Mouse (Mus musculus) embryonic facial prominence, embryonic 12.5 days (tissue): Measurements from ENCODE around the gene Myo1e. TPM values are rescaled to one million over a fixed set of nuclear protein-coding genes. Genes with fewer than 3 reads are reported as not detected.

Experiments
- ATAC-seq: fragments of 200-750 bp; cut with Nextera tagmentation; 2 replicates; pipeline ENCODE4 v1.8.0; 2017; ENCODE audit not compliant: insufficient number of reproducible peaks, insufficient read depth, low FRiP score, low TSS enrichment
- H3K27ac ChIP-seq: fragments of 300-500 bp; sonication (generic); 2 replicates; pipeline ENCODE4 v1.5.1; 2016; ENCODE audit warnings: mild to moderate bottlenecking
- H3K27me3 ChIP-seq: fragments of 300-500 bp; sonication (generic); 2 replicates; pipeline ENCODE4 v1.6.1; 2016; ENCODE audit warnings: mild to moderate bottlenecking, moderate library complexity
- H3K36me3 ChIP-seq: fragments of 300-500 bp; sonication (generic); 2 replicates; pipeline ENCODE4 v1.6.1; 2016; ENCODE audit warnings: mild to moderate bottlenecking
- H3K4me1 ChIP-seq: fragments of 300-500 bp; sonication (generic); 2 replicates; pipeline ENCODE4 v1.6.1; 2016
- H3K4me2 ChIP-seq: fragments of 300-500 bp; sonication (generic); replicated peaks from 2 replicates; pipeline ENCODE4 v1.6.1; 2016; ENCODE audit warnings: mild to moderate bottlenecking, moderate library complexity
- H3K4me3 ChIP-seq: fragments of 300-500 bp; sonication (generic); 2 replicates; pipeline ENCODE4 v1.5.1; 2016; ENCODE audit warnings: mild to moderate bottlenecking
- H3K9ac ChIP-seq: fragments of 300-500 bp; sonication (generic); 2 replicates; pipeline ENCODE4 v1.6.1; 2016; ENCODE audit warnings: mild to moderate bottlenecking, moderate library complexity
- H3K9me3 ChIP-seq: fragments of 300-500 bp; sonication (generic); 2 replicates; pipeline ENCODE4 v1.6.1; 2016; ENCODE audit warnings: mild to moderate bottlenecking, moderate library complexity
- WGBS: fragments of 180-500 bp; shearing (Covaris S2); methylation state at CpG from one replicate; pipeline ENCODE4 v1.1.7; 2016; 5-methylcytosine and 5-hydroxymethylcytosine counted together
- polyA plus RNA-seq: library from polyadenylated mRNA; unstranded; fragments of >200 nt; fragmentation: Nextera tagmentation; extraction: Ambion mirVana; gene quantifications from 2 replicates; pipeline ENCODE4 v1.2.1, GENCODE M21; 2016

The Myo1e gene
- polyA plus RNA-seq, 1 experiment from 2014 or later: 21.0 TPM

GRCm38 (mm10) chr9:70202753-70203152 is 4.4 kb upstream of the Myo1e start:
- Histone ChIP-seq H3K4me1 (no peaks in the 10 kb centered on the region), H3K9me3 (0 out of 2 replicates have a peak, but pooled peaks cover 3% of the 10 kb centered on the region), H3K9ac (no peak overlapping the region), H3K27me3 (no peaks in the 10 kb centered on the region), H3K27ac (no peak overlapping the region), H3K4me2 (no peak overlapping the region), H3K4me3 (no peak overlapping the region), H3K36me3 (no peaks in the 10 kb centered on the region)
- WGBS: 64% methylated on average over 5 of the region's 5 CpGs
- no peak for ATAC-seq

- no peaks in the 10 kb centered on the region for H3K4me1 ChIP-seq
- ATAC-seq: no peak
- 0 out of 2 replicates have a peak, but pooled peaks cover 3% of the 10 kb centered on the region for H3K9me3 ChIP-seq
- 58% methylated on average over 15 of the region's 15 CpGs for WGBS
- no peak overlapping the region for H3K27ac ChIP-seq
- H3K4me3 ChIP-seq: no peak overlapping the region
- H3K9ac ChIP-seq: no peak overlapping the region
- no peak overlapping the region for H3K4me2 ChIP-seq
- H3K36me3 ChIP-seq: no peaks in the 10 kb centered on the region
- H3K27me3 ChIP-seq: no peaks in the 10 kb centered on the region
Observed at GRCm38 (mm10) chr9:70203267-70204076, 3.7 kb upstream of the Myo1e start.

- H3K36me3 ChIP-seq: no peaks in the 10 kb centered on the region
- H3K9ac ChIP-seq: peak overlapping the region; percentile 83
- peak overlapping the region; percentile 78 for H3K4me3 ChIP-seq
- ATAC-seq: peak; percentile 68
- peak overlapping the region; percentile 95 for H3K4me2 ChIP-seq
- peak overlapping the region; percentile 88 for H3K27ac ChIP-seq
- WGBS: under 1% methylated on average over 26 of the region's 26 CpGs
- H3K4me1 ChIP-seq: no peaks in the 10 kb centered on the region; the same call in 1 of the 2 replicates
- H3K27me3 ChIP-seq: no peaks in the 10 kb centered on the region
- peaks cover 3% of the 10 kb centered on the region; the same call in 1 of the 2 replicates for H3K9me3 ChIP-seq
Observed at GRCm38 (mm10) chr9:70207981-70208521, 901 bp downstream of the Myo1e start.

- no peaks in the 10 kb centered on the region for H3K36me3 ChIP-seq
- no peak for ATAC-seq
- H3K27me3 ChIP-seq: no peaks in the 10 kb centered on the region
- peak overlapping the region; percentile 83; the same call in 1 of the 2 replicates for H3K9ac ChIP-seq
- no peak overlapping the region for H3K27ac ChIP-seq
- no peaks in the 10 kb centered on the region; the same call in 1 of the 2 replicates for H3K4me1 ChIP-seq
- H3K9me3 ChIP-seq: peaks cover 3% of the 10 kb centered on the region; the same call in 1 of the 2 replicates
- peak overlapping the region; percentile 78 for H3K4me3 ChIP-seq
- H3K4me2 ChIP-seq: peak overlapping the region; percentile 95
- 9% methylated on average over 12 of the region's 12 CpGs for WGBS
Observed at GRCm38 (mm10) chr9:70208751-70209150, 1.6 kb downstream of the Myo1e start.

GRCm38 (mm10) chr9:70209296-70210049 is 2.3 kb downstream of the Myo1e start:
- peak overlapping the region; percentile 95 for H3K4me2 ChIP-seq
- H3K4me3 ChIP-seq: no peak overlapping the region
- H3K4me1 ChIP-seq: no peaks in the 10 kb centered on the region; the same call in 1 of the 2 replicates
- H3K36me3 ChIP-seq: no peaks in the 10 kb centered on the region
- 68% methylated on average over 8 of the region's 8 CpGs for WGBS
- H3K27ac ChIP-seq: no peak overlapping the region
- no peaks in the 10 kb centered on the region for H3K27me3 ChIP-seq
- peaks cover 3% of the 10 kb centered on the region; the same call in 1 of the 2 replicates for H3K9me3 ChIP-seq
- H3K9ac ChIP-seq: no peak overlapping the region
- ATAC-seq: no peak

- Histone ChIP-seq H3K27me3 (no peaks in the 10 kb centered on the region), H3K36me3 (no peaks in the 10 kb centered on the region), H3K9ac (no peak overlapping the region), H3K4me3 (no peak overlapping the region), H3K27ac (no peak overlapping the region), H3K4me2 (no peak overlapping the region), H3K9me3 (peaks cover 3% of the 10 kb centered on the region; the same call in 1 of the 2 replicates), H3K4me1 (no peaks in the 10 kb centered on the region; the same call in 1 of the 2 replicates)
- no peak for ATAC-seq
- 93% methylated on average over 14 of the region's 14 CpGs for WGBS
Observed at GRCm38 (mm10) chr9:70211638-70212037, 4.5 kb downstream of the Myo1e start.

- no peaks in the 10 kb centered on the region for H3K27me3 ChIP-seq
- H3K27ac ChIP-seq: no peak overlapping the region
- no peak overlapping the region for H3K9ac ChIP-seq
- H3K4me2 ChIP-seq: no peak overlapping the region
- no peak for ATAC-seq
- 79% methylated on average over 6 of the region's 6 CpGs for whole genome bisulfite sequencing
- no peaks in the 10 kb centered on the region for H3K36me3 ChIP-seq
- no peak overlapping the region for H3K4me3 ChIP-seq
- H3K9me3 ChIP-seq: no peaks in the 10 kb centered on the region
- no peaks in the 10 kb centered on the region for H3K4me1 ChIP-seq
Observed at GRCm38 (mm10) chr9:70216517-70216916, 9.4 kb downstream of the Myo1e start.

GRCm38 (mm10) chr9:70219295-70219931 is 12.3 kb downstream of the Myo1e start:
- Histone ChIP-seq H3K9ac (no peak overlapping the region), H3K4me2 (no peak overlapping the region), H3K4me3 (no peak overlapping the region), H3K36me3 (no peaks in the 10 kb centered on the region), H3K27me3 (no peaks in the 10 kb centered on the region), H3K4me1 (peaks cover 3% of the 10 kb centered on the region; the same call in 1 of the 2 replicates), H3K27ac (no peak overlapping the region), H3K9me3 (no peaks in the 10 kb centered on the region)
- no peak for ATAC-seq
- 72% methylated on average over 6 of the region's 6 CpGs for WGBS

- no peak for ATAC-seq
- no peak overlapping the region for H3K9ac ChIP-seq
Observed at GRCm38 (mm10) chr9:70220461-70221170, 13.5 kb downstream of the Myo1e start.

GRCm38 (mm10) chr9:70223142-70223541 is 16.0 kb downstream of the Myo1e start:
- Histone ChIP-seq H3K4me2 (no peak overlapping the region), H3K27ac (no peak overlapping the region), H3K27me3 (no peaks in the 10 kb centered on the region), H3K4me1 (peaks cover 4% of the 10 kb centered on the region; the same call in 1 of the 2 replicates), H3K9ac (no peak overlapping the region), H3K9me3 (no peaks in the 10 kb centered on the region), H3K36me3 (no peaks in the 10 kb centered on the region), H3K4me3 (no peak overlapping the region)
- WGBS: 78% methylated on average over 4 of the region's 4 CpGs
- no peak for ATAC-seq

More at GRCm38 (mm10) chr9:70220461-70221170, 13.5 kb downstream of the Myo1e start:
- Histone ChIP-seq H3K27me3 (no peaks in the 10 kb centered on the region), H3K9me3 (no peaks in the 10 kb centered on the region), H3K4me1 (peaks cover 4% of the 10 kb centered on the region; the same call in 1 of the 2 replicates), H3K4me3 (no peak overlapping the region), H3K4me2 (no peak overlapping the region), H3K36me3 (no peaks in the 10 kb centered on the region), H3K27ac (no peak overlapping the region)
- WGBS: 76% methylated on average over 7 of the region's 7 CpGs
